Mouse (Mus musculus) CH12.LX (cell line): ENCODE data around the gene Ropn1. TPM values are rescaled to one million over a fixed set of nuclear protein-coding genes. Genes with fewer than 3 reads are reported as not detected.

Experiments used
- DNase-seq: peaks from one replicate; pipeline ENCODE4 v3.0.0-alpha.2; 2013; ENCODE audit errors: extremely low read depth
- H3K27ac ChIP-seq: 2 replicates; pipeline ENCODE4 v1.5.1; 2012; ENCODE audit warnings: low read depth, mild to moderate bottlenecking, control low read depth, moderate library complexity; ENCODE audit not compliant: insufficient read depth
- H3K27me3 ChIP-seq: replicated peaks from 2 replicates; pipeline ENCODE3; 2012; ENCODE audit warnings: inconsistent platforms
- H3K36me3 ChIP-seq, 2 experiments: replicated peaks in 1 of 2; 2 replicates each; pipeline versions ENCODE3 to v1.6.1; 2012; ENCODE audit warnings: inconsistent platforms in 1 of 2, low read length in 1 of 2, mild to moderate bottlenecking in 1 of 2, mixed read lengths in 1 of 2, moderate library complexity in 1 of 2; ENCODE audit not compliant: control insufficient read depth in 1 of 2, insufficient read depth in 1 of 2
- H3K4me1 ChIP-seq, 2 experiments: 2 replicates each; pipeline ENCODE4 v1.6.1; 2012; ENCODE audit warnings: inconsistent platforms in 1 of 2, moderate library complexity in 1 of 2; ENCODE audit not compliant: insufficient read depth in 2 of 2, control insufficient read depth in 1 of 2
- H3K4me2 ChIP-seq: 2 replicates; pipeline ENCODE4 v1.6.1; 2012; ENCODE audit warnings: low read depth, mild to moderate bottlenecking, control low read depth; ENCODE audit not compliant: poor library complexity, insufficient read depth, severe bottlenecking
- H3K4me3 ChIP-seq, 3 experiments: fragments of 150-350 bp in 1 of 3; sonication (generic) in 1 of 3; replicated peaks in 1 of 3; 2 replicates each; pipeline versions ENCODE3 to v1.5.1; 2011 to 2012; ENCODE audit warnings: low read depth in 2 of 3, low read length in 2 of 3, mild to moderate bottlenecking in 2 of 3, moderate library complexity in 2 of 3, control low read depth in 1 of 3, improper control_type of control experiment in 1 of 3, inconsistent platforms in 1 of 3, mixed read lengths in 1 of 3; ENCODE audit not compliant: poor library complexity in 1 of 3
- H3K79me2 ChIP-seq: replicated peaks from 2 replicates; pipeline ENCODE4 v1.6.1; 2012; ENCODE audit warnings: mild to moderate bottlenecking, moderate library complexity; ENCODE audit not compliant: control insufficient read depth, poor library complexity, insufficient read depth, severe bottlenecking; ENCODE audit errors: extremely low read depth
- H3K9ac ChIP-seq: 2 replicates; pipeline ENCODE4 v1.6.1; 2012; ENCODE audit warnings: low read depth, mild to moderate bottlenecking, control low read depth, moderate library complexity; ENCODE audit not compliant: insufficient read depth
- H3K9me3 ChIP-seq: replicated peaks from 2 replicates; pipeline ENCODE3; 2012; ENCODE audit warnings: low read length, inconsistent platforms, mixed read lengths
- BHLHE40 ChIP-seq: IDR thresholded peaks from 2 replicates; pipeline ENCODE4 v1.6.1; 2011; ENCODE audit warnings: mild to moderate bottlenecking, low read depth, low read length, improper control_type of control experiment
- CHD1 ChIP-seq: IDR thresholded peaks from 2 replicates; pipeline ENCODE4 v1.6.1; 2012; ENCODE audit warnings: low read depth, low read length, improper control_type of control experiment, inconsistent platforms
- CHD2 ChIP-seq: IDR thresholded peaks from 2 replicates; pipeline ENCODE4 v1.6.1; 2011; ENCODE audit warnings: low read length, improper control_type of control experiment
- E2F4 ChIP-seq: IDR thresholded peaks from 2 replicates; pipeline ENCODE4 v1.6.1; 2011; ENCODE audit warnings: low read depth, low read length, improper control_type of control experiment; ENCODE audit not compliant: insufficient replicate concordance
- EP300 ChIP-seq: IDR thresholded peaks from 2 replicates; pipeline ENCODE4 v1.6.1; 2011; ENCODE audit warnings: low read length, improper control_type of control experiment
- ETS1 ChIP-seq: conservative IDR thresholded peaks from 2 replicates; pipeline ENCODE4 v1.6.1; 2012; ENCODE audit warnings: low read depth, mild to moderate bottlenecking, inconsistent platforms, low read length, improper control_type of control experiment, moderate library complexity
- HCFC1 ChIP-seq: IDR thresholded peaks from 2 replicates; pipeline ENCODE4 v1.6.1; 2012; ENCODE audit warnings: low read depth, mild to moderate bottlenecking, inconsistent platforms, low read length, improper control_type of control experiment
- IRF4 ChIP-seq: IDR thresholded peaks from 2 replicates; pipeline ENCODE4 v1.6.1; 2014; ENCODE audit warnings: low read depth, mild to moderate bottlenecking, inconsistent platforms, low read length, improper control_type of control experiment
- KAT2A ChIP-seq: IDR thresholded peaks from 2 replicates; pipeline ENCODE4 v1.6.1; 2012; ENCODE audit warnings: low read length, improper control_type of control experiment, inconsistent platforms; ENCODE audit not compliant: insufficient replicate concordance
- MAFK ChIP-seq: IDR thresholded peaks from 2 replicates; pipeline ENCODE4 v1.6.1; 2011; ENCODE audit warnings: low read length, improper control_type of control experiment; ENCODE audit not compliant: insufficient replicate concordance
- MEF2A ChIP-seq: IDR thresholded peaks from 2 replicates; pipeline ENCODE4 v1.6.1; 2014; ENCODE audit warnings: low read depth, mild to moderate bottlenecking, inconsistent platforms, low read length, improper control_type of control experiment, borderline replicate concordance
- MXI1 ChIP-seq: IDR thresholded peaks from 2 replicates; pipeline ENCODE4 v1.6.1; 2011; ENCODE audit warnings: mild to moderate bottlenecking, low read depth, low read length, improper control_type of control experiment
- NELFE ChIP-seq: IDR thresholded peaks from 2 replicates; pipeline ENCODE4 v1.6.1; 2011; ENCODE audit warnings: low read depth, low read length, improper control_type of control experiment
- PAX5 ChIP-seq: IDR thresholded peaks from 2 replicates; pipeline ENCODE4 v1.6.1; 2012; ENCODE audit warnings: low read length, inconsistent platforms, mixed read lengths
- POLR2AphosphoS2 ChIP-seq: IDR thresholded peaks from 2 replicates; pipeline ENCODE4 v1.6.1; 2011; ENCODE audit warnings: low read depth, low read length, improper control_type of control experiment
- RAD21 ChIP-seq: IDR thresholded peaks from 2 replicates; pipeline ENCODE4 v1.6.1; 2011; ENCODE audit warnings: low read depth, mild to moderate bottlenecking, low read length, improper control_type of control experiment, moderate library complexity
- RCOR1 ChIP-seq: conservative IDR thresholded peaks from 2 replicates; pipeline ENCODE4 v1.6.1; 2012; ENCODE audit warnings: low read depth, mild to moderate bottlenecking, inconsistent platforms, low read length, improper control_type of control experiment
- SIN3A ChIP-seq: IDR thresholded peaks from 2 replicates; pipeline ENCODE4 v1.6.1; 2012; ENCODE audit warnings: low read length, improper control_type of control experiment, inconsistent platforms
- USF1 ChIP-seq: IDR thresholded peaks from 2 replicates; pipeline ENCODE4 v1.6.1; 2014; ENCODE audit warnings: low read depth, mild to moderate bottlenecking, inconsistent platforms, low read length, improper control_type of control experiment
- USF2 ChIP-seq: conservative IDR thresholded peaks from 2 replicates; pipeline ENCODE4 v1.6.1; 2011; ENCODE audit warnings: low read depth, low read length, improper control_type of control experiment
- ZKSCAN1 ChIP-seq: IDR thresholded peaks from 2 replicates; pipeline ENCODE4 v1.6.1; 2012; ENCODE audit warnings: low read depth, inconsistent platforms, low read length, improper control_type of control experiment, borderline replicate concordance
- ZNF384 ChIP-seq: IDR thresholded peaks from 2 replicates; pipeline ENCODE4 v1.6.1; 2012; ENCODE audit warnings: low read depth, low read length, improper control_type of control experiment, inconsistent platforms
- dilution Hi-C: fragments of 300-500 bp; cut with MboI; formaldehyde crosslinking; loops from 2 replicates; pipeline ENCODE4 v1.14.3; 2020; ENCODE audit warnings: low sequenced_read_pairs; ENCODE audit not compliant: extremely low pct_unique_long_range_greater_than_20kb, extremely low pct_ligation_motif_present
- in situ Hi-C: fragments of 300-500 bp; cut with MboI; formaldehyde crosslinking; loops from 3 replicates; pipeline ENCODE4 v1.14.3; 2019; ENCODE audit warnings: low sequenced_read_pairs, low pct_ligation_motif_present, low pct_unique_long_range_greater_than_20kb, mixed read lengths
- polyA plus RNA-seq: library from polyadenylated mRNA; unstranded; fragments of >175 nt; gene quantifications from 2 replicates; pipeline ENCODE4 v1.2.1, GENCODE M21; 2012; ENCODE audit warnings: low read depth; ENCODE audit not compliant: insufficient read length
- total RNA-seq, 2 experiments: library from RNA; depleted of rRNA; stranded (reverse); fragments of 300-350 nt in 1 of 2; fragments of >200 nt in 1 of 2; gene quantifications; 2 replicates each; pipeline ENCODE4 v1.2.3; 2012 to 2014

Ropn1 gene
- total and polyA plus RNA-seq, 3 experiments = not detected

- peaks cover 40 to 80% of the 10 kb centered on the region in 2 experiments for H3K36me3 ChIP-seq
- H3K4me1 ChIP-seq = peaks cover 0 to 4% of the 10 kb centered on the region in 2 experiments; a peak in 2 of 4 replicates
- no peak for DNase-seq
- no peak overlapping the region for H3K27ac ChIP-seq
- H3K4me2 ChIP-seq = no peak overlapping the region
- no peaks in the 10 kb centered on the region for H3K27me3 ChIP-seq
- H3K79me2 ChIP-seq = no peaks in the 10 kb centered on the region
- TF ChIP-seq CHD2 (no peak), NELFE (no peak), ETS1 (no peak), POLR2AphosphoS2 (no peak), E2F4 (no peak), EP300 (no peak), SIN3A (no peak), CHD1 (no peak), PAX5 (no peak), ZKSCAN1 (no peak), BHLHE40 (no peak), MEF2A (no peak), KAT2A (no peak), MXI1 (no peak)
- H3K4me3 ChIP-seq = no peak overlapping the region
- in situ Hi-C loops (no loop called here), dilution Hi-C loops (no loop called here)
- H3K9ac ChIP-seq = no peak overlapping the region
- H3K9me3 ChIP-seq = no peaks in the 10 kb centered on the region
These were observed 56.3 kb downstream of the Ropn1 start for GRCm38 (mm10) chr16:34706019-34706418.

GRCm38 (mm10) chr16:34706487-34706946 lies 56.8 kb downstream of the Ropn1 start:
- peaks cover 37 to 77% of the 10 kb centered on the region in 2 experiments for H3K36me3 ChIP-seq
- no peak overlapping the region for H3K4me3 ChIP-seq
- no peaks in the 10 kb centered on the region for H3K27me3 ChIP-seq
- no peak overlapping the region for H3K27ac ChIP-seq
- H3K4me1 ChIP-seq = no peaks in the 10 kb centered on the region
- H3K9ac ChIP-seq = no peak overlapping the region
- no peak for DNase-seq
- TF ChIP-seq HCFC1 (no peak), BHLHE40 (no peak), ZNF384 (no peak), NELFE (no peak), IRF4 (no peak), CHD2 (no peak), RCOR1 (no peak), MAFK (no peak), USF2 (no peak), USF1 (no peak), MXI1 (no peak), RAD21 (no peak)
- H3K4me2 ChIP-seq = no peak overlapping the region
- H3K79me2 ChIP-seq = no peaks in the 10 kb centered on the region
- dilution Hi-C loops (no loop called here), in situ Hi-C loops (no loop called here)
- no peaks in the 10 kb centered on the region for H3K9me3 ChIP-seq
